In the genomic region with DNA sequence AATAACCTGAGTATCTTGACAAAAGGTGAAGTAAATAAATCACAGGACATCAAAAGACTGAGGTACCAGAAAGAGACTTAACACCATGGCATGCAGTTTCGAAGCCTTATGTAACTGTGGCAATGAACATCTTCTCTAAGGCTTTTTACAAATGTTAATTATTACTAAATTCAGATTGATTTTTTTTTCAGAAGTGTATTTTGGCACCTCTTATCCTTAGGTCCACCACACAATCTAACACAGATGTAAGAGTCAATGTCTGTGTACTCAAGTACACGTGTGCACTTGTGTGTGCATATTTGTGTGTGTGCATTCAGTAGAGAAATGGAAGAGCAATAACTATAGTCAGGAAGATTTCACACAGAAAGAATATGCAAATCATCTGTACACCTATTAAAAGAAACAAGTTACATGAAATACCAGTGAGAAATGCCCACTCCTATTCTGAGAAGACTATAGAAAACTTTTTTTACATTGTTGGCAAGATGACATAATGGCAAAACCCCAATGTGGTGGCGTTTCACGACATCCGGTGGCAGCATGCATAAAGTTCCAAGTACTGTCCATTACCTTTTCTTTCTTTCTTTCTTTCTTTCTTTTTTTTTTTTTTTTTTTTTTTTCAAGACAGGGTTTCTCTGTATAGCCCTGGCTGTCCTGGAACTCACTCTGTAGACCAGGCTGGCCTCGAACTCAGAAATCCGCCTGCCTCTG, we compare ENCODE assay signal across 30 mouse cellular contexts. TPM values are rescaled to one million over a fixed set of nuclear protein-coding genes. Genes with fewer than 3 reads are reported as not detected.
A peak's percentile ranks its signal among the peaks of the same experiment; 100 is the strongest.
DNase-seq lines count a peak whose midpoint lies in the region; ATAC-seq and TF ChIP-seq lines count a peak whose summit lies in the region.
"Had no signal": no experiment of that assay in that cellular context is flagged by ENCODE, and none has a peak within 500 bp of the region (broad histone marks: within the 10 kb centered on the region; RNA-seq: fewer than 3 reads in every experiment).

No protein-coding gene starts in this region.

- no peak for ATAC-seq in kidney, embryonic 15.5 days (replicated peaks; ENCODE audit: low FRiP score)
- ATAC-seq in liver, postnatal 0 days = peak; percentile 80
- no peak for ATAC-seq in liver, embryonic 12.5 days
- peak; percentile 36 for ATAC-seq in inflammation-experienced regulatory T-cells, adult 6 months
- ATAC-seq in forebrain, embryonic 15.5 days (replicated peaks) = no peak
- ATAC-seq: forebrain, embryonic 13.5 days; forebrain, postnatal 0 days; intestine, embryonic 16.5 days had no signal

- TF ChIP-seq RAD21 in CH12.LX (IDR thresholded peaks at IDR 0.05; ENCODE audit: low read depth, low read length) = no peak

- no peak overlapping the region for H3K9ac ChIP-seq in kidney, embryonic 15.5 days
- no peak overlapping the region for H3K9ac ChIP-seq in liver, postnatal 0 days (replicated peaks)
- no peak overlapping the region for H3K9ac ChIP-seq in liver, embryonic 12.5 days
- H3K9ac ChIP-seq in CH12.LX (ENCODE audit: insufficient read depth, low read depth) = no peak overlapping the region
- no peak overlapping the region for H3K9ac ChIP-seq in forebrain, embryonic 15.5 days (replicated peaks)
- H3K9ac ChIP-seq: embryonic facial prominence, embryonic 13.5 days; forebrain, embryonic 13.5 days; forebrain, postnatal 0 days; heart, embryonic 13.5 days; hindbrain, embryonic 12.5 days; hindbrain, embryonic 15.5 days had no signal

- H3K4me2 ChIP-seq in kidney, embryonic 15.5 days = no peak overlapping the region
- no peak overlapping the region for H3K4me2 ChIP-seq in liver, postnatal 0 days (ENCODE audit: low read depth, low read length)
- H3K4me2 ChIP-seq in liver, embryonic 12.5 days = no peak overlapping the region
- H3K4me2 ChIP-seq in CH12.LX (ENCODE audit: insufficient read depth, low read depth, poor library complexity, severe bottlenecking) = peak overlapping the region; percentile 21; the same call in 1 of the 2 replicates
- no peak overlapping the region for H3K4me2 ChIP-seq in forebrain, embryonic 15.5 days (replicated peaks)
- H3K4me2 ChIP-seq: embryonic facial prominence, embryonic 13.5 days; forebrain, embryonic 13.5 days; heart, embryonic 13.5 days; hindbrain, embryonic 12.5 days; hindbrain, embryonic 15.5 days had no signal

- H3K36me3 ChIP-seq in kidney, adult 2 months (ENCODE audit: control insufficient read depth, insufficient read depth, low read length) = no peaks in the 10 kb centered on the region
- H3K36me3 ChIP-seq in kidney, embryonic 15.5 days = no peaks in the 10 kb centered on the region
- no peaks in the 10 kb centered on the region for H3K36me3 ChIP-seq in liver, postnatal 0 days (replicated peaks; ENCODE audit: insufficient read depth, low read length)
- no peaks in the 10 kb centered on the region for H3K36me3 ChIP-seq in liver, embryonic 12.5 days
- peaks cover 0 to 6% of the 10 kb centered on the region in 2 experiments for H3K36me3 ChIP-seq in CH12.LX (replicated peaks in 1 of 2; ENCODE audit: control insufficient read depth in 1 of 2, insufficient read depth in 1 of 2, low read length in 1 of 2)
- no peaks in the 10 kb centered on the region for H3K36me3 ChIP-seq in forebrain, embryonic 15.5 days
- H3K36me3 ChIP-seq: embryonic facial prominence, embryonic 13.5 days; heart, embryonic 10.5 days; heart, embryonic 13.5 days; hindbrain, embryonic 12.5 days; hindbrain, embryonic 15.5 days had no signal

- intact Hi-C loops in left cerebral cortex, adult 2 months (cut with DNase I) = no loop called here

- H3K4me1 ChIP-seq in kidney, adult 2 months (ENCODE audit: control insufficient read depth, insufficient read depth, low read length) = peaks cover 13% of the 10 kb centered on the region
- H3K4me1 ChIP-seq in kidney, embryonic 15.5 days = peaks cover 2% of the 10 kb centered on the region; the same call in 1 of the 2 replicates
- peaks cover 8% of the 10 kb centered on the region for H3K4me1 ChIP-seq in liver, postnatal 0 days (ENCODE audit: insufficient read depth)
- peaks cover 13% of the 10 kb centered on the region for H3K4me1 ChIP-seq in liver, embryonic 12.5 days
- peaks cover 0 to 78% of the 10 kb centered on the region in 2 experiments for H3K4me1 ChIP-seq in CH12.LX (ENCODE audit: control insufficient read depth in 1 of 2, insufficient read depth in 2 of 2)
- H3K4me1 ChIP-seq in forebrain, embryonic 15.5 days = peaks cover 4% of the 10 kb centered on the region

- DNase-seq in kidney, adult 2 months = peak; percentile 41
- DNase-seq in liver, postnatal 0 days = no peak
- no peak for DNase-seq in CH12.LX (ENCODE audit: extremely low read depth)
- no peak for DNase-seq in left cerebral cortex, adult 2 months (ENCODE audit: extremely low spot score in 1 of 2, low spot score in 2 of 2)
- DNase-seq: adrenal gland, adult 8-10 months; adrenal gland, postnatal 25 days; cerebellum, adult 11-12 months; cerebellum, adult 8-10 months; cerebellum, postnatal 10 days; cerebellum, postnatal 36 days; embryo, embryonic 11 days; forebrain, postnatal 0 days; gastrocnemius, postnatal 10 days; gastrocnemius, postnatal 36 days; heart, adult 2 months; heart, postnatal 14 days; heart, postnatal 4 days had no signal

- in situ Hi-C loops in CH12.LX (cut with MboI; ENCODE audit: low pct_ligation_motif_present, low pct_unique_long_range_greater_than_20kb, low sequenced_read_pairs) = no loop called here

- no peak overlapping the region for H3K27ac ChIP-seq in kidney, adult 2 months (ENCODE audit: insufficient read depth, low read depth, low read length)
- H3K27ac ChIP-seq in kidney, embryonic 15.5 days = no peak overlapping the region
- no peak overlapping the region for H3K27ac ChIP-seq in liver, postnatal 0 days (ENCODE audit: low read depth)
- H3K27ac ChIP-seq in liver, embryonic 12.5 days = no peak overlapping the region
- H3K27ac ChIP-seq in CH12.LX (ENCODE audit: insufficient read depth, low read depth) = no peak overlapping the region
- H3K27ac ChIP-seq in left cerebral cortex, adult 2 months = no peak overlapping the region
- H3K27ac ChIP-seq in forebrain, embryonic 15.5 days (replicated peaks) = no peak overlapping the region
- H3K27ac ChIP-seq: embryonic facial prominence, embryonic 10.5 days; embryonic facial prominence, embryonic 13.5 days; forebrain, embryonic 13.5 days; heart, adult 2 months; heart, embryonic 10.5 days; heart, embryonic 13.5 days; hindbrain, embryonic 12.5 days; hindbrain, embryonic 15.5 days had no signal

- no peak for TF ChIP-seq EP300 in liver, postnatal 0 days (IDR thresholded peaks at IDR 0.05; ENCODE audit: low read depth)
- no peak for TF ChIP-seq EP300 in CH12.LX (IDR thresholded peaks at IDR 0.05; ENCODE audit: low read length)

- no peaks in the 10 kb centered on the region for H3K9me3 ChIP-seq in kidney, embryonic 15.5 days (replicated peaks)
- H3K9me3 ChIP-seq in liver, postnatal 0 days (ENCODE audit: low read length) = no peaks in the 10 kb centered on the region
- no peaks in the 10 kb centered on the region for H3K9me3 ChIP-seq in liver, embryonic 12.5 days (replicated peaks)
- no peaks in the 10 kb centered on the region for H3K9me3 ChIP-seq in CH12.LX (replicated peaks; ENCODE audit: low read length)
- H3K9me3 ChIP-seq in forebrain, embryonic 15.5 days = no peaks in the 10 kb centered on the region
- H3K9me3 ChIP-seq: embryonic facial prominence, embryonic 10.5 days; embryonic facial prominence, embryonic 13.5 days; heart, embryonic 10.5 days; heart, embryonic 13.5 days; hindbrain, embryonic 12.5 days; hindbrain, embryonic 15.5 days had no signal

- H3K4me3 ChIP-seq in kidney, adult 2 months (ENCODE audit: insufficient read depth, low read depth, low read length) = no peak overlapping the region
- no peak overlapping the region for H3K4me3 ChIP-seq in kidney, embryonic 15.5 days (replicated peaks)
- no peak overlapping the region for H3K4me3 ChIP-seq in liver, postnatal 0 days (ENCODE audit: low read depth, low read length)
- no peak overlapping the region for H3K4me3 ChIP-seq in liver, embryonic 12.5 days
- no peak overlapping the region for H3K4me3 ChIP-seq in CH12.LX (replicated peaks in 1 of 3; ENCODE audit: low read depth in 2 of 3, low read length in 2 of 3, poor library complexity in 1 of 3)
- H3K4me3 ChIP-seq in left cerebral cortex, adult 2 months = no peak overlapping the region
- H3K4me3 ChIP-seq in forebrain, embryonic 15.5 days = no peak overlapping the region
- H3K4me3 ChIP-seq: embryonic facial prominence, embryonic 10.5 days; embryonic facial prominence, embryonic 13.5 days; erythroblast, embryonic 14.5 days; forebrain, embryonic 13.5 days; heart, adult 2 months; heart, embryonic 10.5 days; heart, embryonic 13.5 days; hindbrain, embryonic 12.5 days; hindbrain, embryonic 15.5 days had no signal

- no peaks in the 10 kb centered on the region; the same call in 1 of the 2 replicates for H3K27me3 ChIP-seq in kidney, adult 2 months (replicated peaks; ENCODE audit: control insufficient read depth, insufficient read depth, low read length)
- H3K27me3 ChIP-seq in kidney, embryonic 15.5 days = no peaks in the 10 kb centered on the region
- H3K27me3 ChIP-seq in liver, postnatal 0 days (ENCODE audit: insufficient read depth, low read length) = no peaks in the 10 kb centered on the region
- H3K27me3 ChIP-seq in liver, embryonic 12.5 days (replicated peaks) = no peaks in the 10 kb centered on the region
- H3K27me3 ChIP-seq in CH12.LX (replicated peaks) = no peaks in the 10 kb centered on the region
- no peaks in the 10 kb centered on the region for H3K27me3 ChIP-seq in forebrain, embryonic 15.5 days
- H3K27me3 ChIP-seq: embryonic facial prominence, embryonic 13.5 days; forebrain, embryonic 13.5 days; heart, embryonic 13.5 days; hindbrain, embryonic 12.5 days; hindbrain, embryonic 15.5 days had no signal

- H3K79me2 ChIP-seq in CH12.LX (replicated peaks; ENCODE audit: control insufficient read depth, extremely low read depth, insufficient read depth, poor library complexity, severe bottlenecking) = peaks cover 62% of the 10 kb centered on the region

- WGBS in kidney, adult 2 months = 84% methylated on average over 7 of the region's 7 CpGs
- 95% methylated on average over 7 of the region's 7 CpGs for WGBS in kidney, embryonic 15.5 days
- 83% methylated on average over 7 of the region's 7 CpGs for WGBS in liver, postnatal 0 days (ENCODE audit: insufficient replicate concordance)
- 81% methylated on average over 7 of the region's 7 CpGs for WGBS in liver, embryonic 12.5 days (ENCODE audit: insufficient replicate concordance)
- 97% methylated on average over 7 of the region's 7 CpGs for WGBS in forebrain, embryonic 15.5 days

- no peak for TF ChIP-seq CTCF in kidney, adult 2 months (conservative IDR thresholded peaks at IDR 0.05; ENCODE audit: insufficient read depth, insufficient read length, low read depth, low read length)
- TF ChIP-seq CTCF in liver, postnatal 0 days (IDR thresholded peaks at IDR 0.05; ENCODE audit: low read depth) = no peak
- TF ChIP-seq CTCF in CH12.LX (conservative IDR thresholded peaks at IDR 0.05 in 1 of 2, IDR thresholded peaks at IDR 0.05 in 1 of 2; ENCODE audit: low read depth in 2 of 2, low read length in 2 of 2) = no peak
- TF ChIP-seq CTCF in left cerebral cortex, adult 2 months (IDR thresholded peaks at IDR 0.05) = no peak

- TF ChIP-seq POLR2A in kidney, adult 2 months (IDR thresholded peaks at IDR 0.05; ENCODE audit: low read depth, low read length) = no peak
- no peak for TF ChIP-seq POLR2A in CH12.LX (IDR thresholded peaks at IDR 0.05; ENCODE audit: low read depth, low read length)

- dilution Hi-C loops in CH12.LX (cut with MboI; ENCODE audit: extremely low pct_ligation_motif_present, extremely low pct_unique_long_range_greater_than_20kb, low sequenced_read_pairs) = no loop called here

RNA-seq across cellular contexts. Expression of gene Erp44, which starts 6.1 kb away (rescaled TPM):
- 19.4 and 33.8 TPM in 2 replicates for polyA plus RNA-seq in kidney, adult 2 months (2012; rRNA removed)
- 93.1 and 101 TPM in 2 replicates for polyA plus RNA-seq in kidney, embryonic 15.5 days (2015; fragmentation: Nextera tagmentation; extraction: Ambion mirVana)
- polyA plus RNA-seq in liver, postnatal 0 days (2015; fragmentation: Nextera tagmentation; extraction: Ambion mirVana) = 66.0 and 69.3 TPM in 2 replicates
- polyA plus RNA-seq in liver, embryonic 12.5 days (2016; fragmentation: Nextera tagmentation; extraction: Ambion mirVana) = 55.6 and 56.3 TPM in 2 replicates
- total RNA-seq in CH12.LX (2012; rRNA removed) (59.2 and 60.4 TPM in 2 replicates), CH12.LX (2014; rRNA removed) (201 and 203 TPM in 2 replicates)
- 85.3 and 99.7 TPM in 2 replicates for polyA plus RNA-seq in CH12.LX (2012; ENCODE audit: insufficient read length, low read depth)
- polyA plus RNA-seq in inflammation-experienced regulatory T-cells, adult 6 months (2017; shearing (Covaris generic)) = 10 to 100 TPM; 48.4 to 84.8 (median 60.7) TPM
- total RNA-seq in left cerebral cortex, adult 2 months (2021) = 10 to 100 TPM; 33.7 to 38.3 TPM
- polyA plus RNA-seq in forebrain, embryonic 15.5 days (2015; fragmentation: Nextera tagmentation; extraction: Ambion mirVana) = 61.4 and 67.0 TPM in 2 replicates

RNA-seq across cellular contexts. Expression of gene Invs, which starts 6.3 kb away (rescaled TPM):
- 4.5 and 4.6 TPM in 2 replicates for polyA plus RNA-seq in kidney, adult 2 months (2012; rRNA removed)
- polyA plus RNA-seq in kidney, embryonic 15.5 days (2015; fragmentation: Nextera tagmentation; extraction: Ambion mirVana) = 11.0 and 11.8 TPM in 2 replicates
- 1.2 and 1.3 TPM in 2 replicates for polyA plus RNA-seq in liver, postnatal 0 days (2015; fragmentation: Nextera tagmentation; extraction: Ambion mirVana)
- 3.3 and 3.7 TPM in 2 replicates for polyA plus RNA-seq in liver, embryonic 12.5 days (2016; fragmentation: Nextera tagmentation; extraction: Ambion mirVana)
- total RNA-seq in CH12.LX (2012; rRNA removed) = 6.4 and 6.9 TPM in 2 replicates
- total RNA-seq in CH12.LX (2014; rRNA removed) = 4.2 and 5.7 TPM in 2 replicates
- 4.8 and 5.1 TPM in 2 replicates for polyA plus RNA-seq in CH12.LX (2012; ENCODE audit: insufficient read length, low read depth)
- 10 to 100 TPM in 1 of 3 experiments, 1 to 10 TPM in 2; 6.0 to 12.4 (median 9.7) TPM for polyA plus RNA-seq in inflammation-experienced regulatory T-cells, adult 6 months (2017; shearing (Covaris generic))
- 10 to 100 TPM; 12.7 to 13.3 TPM for total RNA-seq in left cerebral cortex, adult 2 months (2021)
- polyA plus RNA-seq in forebrain, embryonic 15.5 days (2015; fragmentation: Nextera tagmentation; extraction: Ambion mirVana) = 7.2 and 7.4 TPM in 2 replicates

Comparison
In these comparisons a context has a peak if more than half of its experiments do, and no peak if none do; other contexts are left out.
1. ATAC-seq: peak in liver, postnatal 0 days (single experiment) and inflammation-experienced regulatory T-cells, adult 6 months (single experiment); none in kidney, embryonic 15.5 days (single experiment), liver, embryonic 12.5 days (single experiment) and forebrain, embryonic 15.5 days (single experiment).